In genomic region chr7:118242911-118243412, GRCm38 (mm10) we compare ENCODE assay signal across 7 mouse cellular contexts. TPM values are rescaled to one million over a fixed set of nuclear protein-coding genes. Genes with fewer than 3 reads are reported as not detected.
DNase-seq lines count a peak whose midpoint lies in the region; ATAC-seq and TF ChIP-seq lines count a peak whose summit lies in the region.

No protein-coding gene starts in this region.

- TF ChIP-seq EP300 in lung, postnatal 0 days (IDR thresholded peaks at IDR 0.05), result no peak

- 0% methylated on average over 38 of the region's 50 CpGs for WGBS in lung, postnatal 0 days
- WGBS in hindbrain, embryonic 11.5 days, result 0% methylated on average over 38 of the region's 50 CpGs
- under 1% methylated on average over 50 of the region's 50 CpGs for WGBS in macrophage (ENCODE audit: missing documents)

- no peak for TF ChIP-seq CTCF in lung, postnatal 0 days (IDR thresholded peaks at IDR 0.05)

- H3K27ac ChIP-seq in lung, postnatal 0 days (ENCODE audit: low read length), result peak overlapping the region; percentile 98
- H3K27ac ChIP-seq in hindbrain, embryonic 11.5 days (ENCODE audit: low read depth, low read length), result peak overlapping the region; percentile 85
- H3K27ac ChIP-seq in macrophage, result peak overlapping the region; percentile 55

- H3K4me1 ChIP-seq in lung, postnatal 0 days (ENCODE audit: insufficient read depth, low read depth, low read length), result 0 out of 2 replicates have a peak, but pooled peaks cover 3% of the 10 kb centered on the region
- H3K4me1 ChIP-seq in hindbrain, embryonic 11.5 days (replicated peaks; ENCODE audit: control insufficient read depth, insufficient read depth, low read length), result no peaks in the 10 kb centered on the region

- peaks cover 49% of the 10 kb centered on the region for H3K79me2 ChIP-seq in macrophage (ENCODE audit: inconsistent target)

- peak overlapping the region; percentile 97 for H3K9ac ChIP-seq in lung, postnatal 0 days (replicated peaks; ENCODE audit: low read depth)
- peak overlapping the region; percentile 93 for H3K9ac ChIP-seq in hindbrain, embryonic 11.5 days (ENCODE audit: low read depth, low read length)

- H3K36me3 ChIP-seq in lung, postnatal 0 days (ENCODE audit: insufficient read depth, low read length), result no peaks in the 10 kb centered on the region
- no peaks in the 10 kb centered on the region for H3K36me3 ChIP-seq in hindbrain, embryonic 11.5 days (ENCODE audit: control insufficient read depth, insufficient read depth, low read length)
- H3K36me3 ChIP-seq in macrophage (ENCODE audit: inconsistent target), result no peaks in the 10 kb centered on the region

- DNase-seq in lung, postnatal 0 days (ENCODE audit: low spot score), result peak; percentile 76
- no peak for DNase-seq in lung, postnatal 25 days (ENCODE audit: low spot score)
- peak; percentile 20 for DNase-seq in c-Kit-positive CD71-positive TER-119-positive erythroid progenitor cells, embryonic 14.5 days (ENCODE audit: low spot score)
- DNase-seq in hindbrain, embryonic 11.5 days (ENCODE audit: low spot score), result peak; percentile 70
- no peak for DNase-seq in gastrocnemius, adult 18-20 months (ENCODE audit: low spot score)
- DNase-seq in gastrocnemius, postnatal 25 days, result no peak

- H3K4me3 ChIP-seq in lung, postnatal 0 days (ENCODE audit: low read depth, low read length), result peak overlapping the region; percentile 87
- H3K4me3 ChIP-seq in hindbrain, embryonic 11.5 days (ENCODE audit: low read depth, low read length), result peak overlapping the region; percentile 88
- H3K4me3 ChIP-seq in macrophage (ENCODE audit: inconsistent target), result peak overlapping the region; percentile 82

- H3K9me3 ChIP-seq in lung, postnatal 0 days (ENCODE audit: low read length), result no peaks in the 10 kb centered on the region
- H3K9me3 ChIP-seq in hindbrain, embryonic 11.5 days (ENCODE audit: control insufficient read depth, low read length), result no peaks in the 10 kb centered on the region

- H3K27me3 ChIP-seq in lung, postnatal 0 days (replicated peaks; ENCODE audit: insufficient read depth, low read length), result no peaks in the 10 kb centered on the region
- H3K27me3 ChIP-seq in hindbrain, embryonic 11.5 days (ENCODE audit: control insufficient read depth, insufficient read depth, low read length), result no peaks in the 10 kb centered on the region

- ATAC-seq in lung, postnatal 0 days, result peak; percentile 56
- ATAC-seq in hindbrain, embryonic 11.5 days (ENCODE audit: low FRiP score), result peak; percentile 60

- H3K4me2 ChIP-seq in lung, postnatal 0 days (replicated peaks; ENCODE audit: low read depth, low read length), result peak overlapping the region; percentile 81
- H3K4me2 ChIP-seq in hindbrain, embryonic 11.5 days (replicated peaks; ENCODE audit: low read depth, low read length), result peak overlapping the region; percentile 81

RNA-seq across cellular contexts. Expression of gene Smg1, which starts 0.5 kb away (rescaled TPM):
- 11.2 and 12.2 TPM in 2 replicates for polyA plus RNA-seq in lung, postnatal 0 days (2015; fragmentation: Nextera tagmentation; extraction: Ambion mirVana)
- polyA plus RNA-seq in hindbrain, embryonic 11.5 days (2014; fragmentation: Nextera tagmentation; extraction: Ambion mirVana), result 20.1 and 30.3 TPM in 2 replicates
- 100 to 1,000 TPM; 423 to 819 (median 574) TPM for total RNA-seq in macrophage (2018; cell fraction: chromatin; rRNA removed)
- 10 to 100 TPM; 25.8 to 70.7 (median 38.6) TPM for total RNA-seq in macrophage (2018; cell fraction: cytosol; rRNA removed)
- 100 to 1,000 TPM; 184 to 474 (median 262) TPM for total RNA-seq in macrophage (2018; cell fraction: nucleus; rRNA removed)
- polyA plus RNA-seq in macrophage (2018), result 13.1 to 24.3 TPM (median 20.1 TPM) in 3 replicates
- 10 to 100 TPM; 19.5 to 23.6 TPM for total RNA-seq in gastrocnemius, adult 18-20 months (2021)
- total RNA-seq in gastrocnemius, postnatal 25 days (2021), result 10 to 100 TPM; 21.3 to 22.6 TPM

Comparison
In these comparisons a context has a peak if more than half of its experiments do, and no peak if none do; other contexts are left out.
1. DNase-seq: peak in lung, postnatal 0 days (single experiment), c-Kit-positive CD71-positive TER-119-positive erythroid progenitor cells, embryonic 14.5 days (single experiment) and hindbrain, embryonic 11.5 days (single experiment); none in lung, postnatal 25 days (single experiment), gastrocnemius, adult 18-20 months (single experiment) and gastrocnemius, postnatal 25 days (single experiment).
2. Peak in every context shown above with its lines, with median percentiles within 50 percentile points of each other: H3K27ac ChIP-seq and H3K4me3 ChIP-seq.